Mouse (Mus musculus) limb, embryonic 11.5 days (tissue): Measurements from ENCODE around the gene Rftn1. TPM values are rescaled to one million over a fixed set of nuclear protein-coding genes. Genes with fewer than 3 reads are reported as not detected.

Experiments used
- ATAC-seq: fragments of 200-750 bp; cut with Nextera tagmentation; 2 replicates; pipeline ENCODE4 v1.8.0; 2017; ENCODE audit warnings: low read depth; ENCODE audit not compliant: insufficient number of reproducible peaks, low FRiP score, low TSS enrichment
- DNase-seq: peaks from one replicate; pipeline ENCODE4 v3.0.0-alpha.2; 2015; ENCODE audit warnings: low spot score
- H3K27ac ChIP-seq: fragments of 300-500 bp; sonication (generic); replicated peaks from 2 replicates; pipeline ENCODE4 v1.5.1; 2014; ENCODE audit warnings: low read depth, mild to moderate bottlenecking, low read length
- H3K27me3 ChIP-seq: fragments of 300-500 bp; sonication (generic); 2 replicates; pipeline ENCODE4 v1.6.1; 2014; ENCODE audit warnings: mild to moderate bottlenecking, low read length, mixed read lengths; ENCODE audit not compliant: control insufficient read depth, insufficient read depth
- H3K36me3 ChIP-seq: fragments of 300-500 bp; sonication (generic); 2 replicates; pipeline ENCODE4 v1.6.1; 2014; ENCODE audit warnings: mild to moderate bottlenecking, low read length, moderate library complexity, mixed read lengths; ENCODE audit not compliant: control insufficient read depth, insufficient read depth
- H3K4me1 ChIP-seq: fragments of 300-500 bp; sonication (generic); 2 replicates; pipeline ENCODE4 v1.6.1; 2014; ENCODE audit warnings: low read length, mixed read lengths; ENCODE audit not compliant: control insufficient read depth, insufficient read depth
- H3K4me2 ChIP-seq: fragments of 300-500 bp; sonication (generic); 2 replicates; pipeline ENCODE4 v1.6.1; 2014; ENCODE audit warnings: low read depth, mild to moderate bottlenecking, moderate library complexity; ENCODE audit not compliant: severe bottlenecking
- H3K4me3 ChIP-seq: fragments of 300-500 bp; sonication (generic); 2 replicates; pipeline ENCODE4 v1.5.1; 2014; ENCODE audit warnings: low read depth, low read length
- H3K9ac ChIP-seq: fragments of 300-500 bp; sonication (generic); 2 replicates; pipeline ENCODE4 v1.6.1; 2014; ENCODE audit warnings: mild to moderate bottlenecking, low read length
- H3K9me3 ChIP-seq: fragments of 300-500 bp; sonication (generic); 2 replicates; pipeline ENCODE4 v1.6.1; 2016; ENCODE audit warnings: low read length; ENCODE audit not compliant: control insufficient read depth
- WGBS: fragments of 180-500 bp; shearing (Covaris S2); extraction: QIAGEN DNeasy Blood & Tissue Kit; methylation state at CpG from one replicate; pipeline ENCODE4 v1.1.7; 2014; 5-methylcytosine and 5-hydroxymethylcytosine counted together
- polyA plus RNA-seq: library from polyadenylated mRNA; unstranded; fragments of >200 nt; fragmentation: Nextera tagmentation; extraction: Ambion mirVana; gene quantifications from 2 replicates; pipeline ENCODE4 v1.2.1, GENCODE M21; 2014

The Rftn1 gene
- polyA plus RNA-seq, 1 experiment from 2014 or later: 5.1 TPM

GRCm38 (mm10) chr17:50195399-50195798 lies 4.9 kb upstream of the Rftn1 start:
- Histone ChIP-seq H3K4me2 (no peak overlapping the region), H3K9me3 (no peaks in the 10 kb centered on the region), H3K4me1 (no peaks in the 10 kb centered on the region), H3K9ac (no peak overlapping the region), H3K4me3 (no peak overlapping the region), H3K36me3 (no peaks in the 10 kb centered on the region), H3K27ac (no peak overlapping the region), H3K27me3 (peaks cover 7% of the 10 kb centered on the region; the same call in 1 of the 2 replicates)
- 92% methylated on average over 7 of the region's 7 CpGs for WGBS
- ATAC-seq (no peak), DNase-seq (no peak)

- Histone ChIP-seq H3K27ac (no peak overlapping the region), H3K27me3 (peaks cover 10% of the 10 kb centered on the region; the same call in 1 of the 2 replicates), H3K9ac (no peak overlapping the region), H3K4me3 (no peak overlapping the region), H3K4me2 (no peak overlapping the region), H3K36me3 (no peaks in the 10 kb centered on the region), H3K4me1 (no peaks in the 10 kb centered on the region; the same call in 1 of the 2 replicates), H3K9me3 (no peaks in the 10 kb centered on the region)
- no peak for ATAC-seq
- no peak for DNase-seq
- 79% methylated on average over 3 of the region's 3 CpGs for WGBS
Measured at GRCm38 (mm10) chr17:50194541-50194940, 4.1 kb upstream of the Rftn1 start.

GRCm38 (mm10) chr17:50193653-50194052 lies 3.2 kb upstream of the Rftn1 start:
- ATAC-seq (no peak), DNase-seq (no peak)
- no peaks in the 10 kb centered on the region for H3K9me3 ChIP-seq
- no peak overlapping the region for H3K9ac ChIP-seq
- 53% methylated on average over 3 of the region's 3 CpGs for WGBS
- H3K36me3 ChIP-seq: no peaks in the 10 kb centered on the region
- no peak overlapping the region for H3K27ac ChIP-seq
- H3K4me3 ChIP-seq: no peak overlapping the region
- H3K27me3 ChIP-seq: peaks cover 10% of the 10 kb centered on the region; the same call in 1 of the 2 replicates
- H3K4me2 ChIP-seq: no peak overlapping the region
- no peaks in the 10 kb centered on the region; the same call in 1 of the 2 replicates for H3K4me1 ChIP-seq

- DNase-seq (no peak), ATAC-seq (no peak)
- peaks cover 10% of the 10 kb centered on the region; the same call in 1 of the 2 replicates for H3K27me3 ChIP-seq
- H3K36me3 ChIP-seq: no peaks in the 10 kb centered on the region
- no peaks in the 10 kb centered on the region; the same call in 1 of the 2 replicates for H3K4me1 ChIP-seq
- 46% methylated on average over 10 of the region's 10 CpGs for WGBS
- H3K27ac ChIP-seq: no peak overlapping the region
- H3K9me3 ChIP-seq: no peaks in the 10 kb centered on the region
- H3K4me2 ChIP-seq: no peak overlapping the region
- no peak overlapping the region for H3K9ac ChIP-seq
- no peak overlapping the region for H3K4me3 ChIP-seq
Measured at GRCm38 (mm10) chr17:50192376-50192940, 2.0 kb upstream of the Rftn1 start.

- Histone ChIP-seq H3K4me2 (no peak overlapping the region), H3K4me1 (no peaks in the 10 kb centered on the region; the same call in 1 of the 2 replicates), H3K4me3 (no peak overlapping the region), H3K9me3 (no peaks in the 10 kb centered on the region), H3K36me3 (no peaks in the 10 kb centered on the region), H3K9ac (no peak overlapping the region), H3K27me3 (peaks cover 10% of the 10 kb centered on the region; the same call in 1 of the 2 replicates), H3K27ac (no peak overlapping the region)
- no peak for ATAC-seq
- no peak for DNase-seq
- 26% methylated on average over 9 of the region's 9 CpGs for WGBS
Measured at GRCm38 (mm10) chr17:50191318-50191957, 964 bp upstream of the Rftn1 start.

- Histone ChIP-seq H3K27ac (no peak overlapping the region), H3K4me2 (peak overlapping the region; percentile 99), H3K36me3 (no peaks in the 10 kb centered on the region), H3K27me3 (peaks cover 10% of the 10 kb centered on the region; the same call in 1 of the 2 replicates), H3K4me1 (no peaks in the 10 kb centered on the region; the same call in 1 of the 2 replicates), H3K9ac (peak overlapping the region; percentile 59), H3K4me3 (peak overlapping the region; percentile 65), H3K9me3 (no peaks in the 10 kb centered on the region)
- ATAC-seq: peak; percentile 67
- WGBS: under 1% methylated on average over 24 of the region's 24 CpGs
- DNase-seq: peak; percentile 84
Measured at GRCm38 (mm10) chr17:50189381-50190012, 977 bp downstream of the Rftn1 start.

- DNase-seq (no peak), ATAC-seq (no peak; the same call in 1 of the 2 replicates)
- Histone ChIP-seq H3K4me2 (no peak overlapping the region; the same call in 1 of the 2 replicates), H3K36me3 (no peaks in the 10 kb centered on the region), H3K27ac (no peak overlapping the region), H3K9me3 (no peaks in the 10 kb centered on the region), H3K4me1 (no peaks in the 10 kb centered on the region; the same call in 1 of the 2 replicates), H3K4me3 (no peak overlapping the region), H3K9ac (no peak overlapping the region), H3K27me3 (peaks cover 10% of the 10 kb centered on the region; the same call in 1 of the 2 replicates)
- WGBS: 70% methylated on average over 12 of the region's 12 CpGs
Measured at GRCm38 (mm10) chr17:50188662-50189345, 1.7 kb downstream of the Rftn1 start.

GRCm38 (mm10) chr17:50185616-50186015 lies 4.9 kb downstream of the Rftn1 start:
- DNase-seq (no peak), ATAC-seq (no peak)
- WGBS: 87% methylated on average over 5 of the region's 5 CpGs
- H3K4me2 ChIP-seq: no peak overlapping the region
- no peak overlapping the region for H3K4me3 ChIP-seq
- H3K27ac ChIP-seq: no peak overlapping the region
- peaks cover 5% of the 10 kb centered on the region; the same call in 1 of the 2 replicates for H3K27me3 ChIP-seq
- no peaks in the 10 kb centered on the region for H3K9me3 ChIP-seq
- H3K9ac ChIP-seq: no peak overlapping the region
- no peaks in the 10 kb centered on the region; the same call in 1 of the 2 replicates for H3K4me1 ChIP-seq
- no peaks in the 10 kb centered on the region for H3K36me3 ChIP-seq
